Mouse (Mus musculus): ENCODE measurements around the gene Gm49340. TPM values are rescaled to one million over a fixed set of nuclear protein-coding genes. Genes with fewer than 3 reads are reported as not detected.

Gm49340 gene
- not detected in 2 replicates for polyA plus RNA-seq (2012; rRNA removed)
- not detected in 2 replicates for polyA plus RNA-seq (2014; fragmentation: Nextera tagmentation; extraction: Ambion mirVana)

DNA sequence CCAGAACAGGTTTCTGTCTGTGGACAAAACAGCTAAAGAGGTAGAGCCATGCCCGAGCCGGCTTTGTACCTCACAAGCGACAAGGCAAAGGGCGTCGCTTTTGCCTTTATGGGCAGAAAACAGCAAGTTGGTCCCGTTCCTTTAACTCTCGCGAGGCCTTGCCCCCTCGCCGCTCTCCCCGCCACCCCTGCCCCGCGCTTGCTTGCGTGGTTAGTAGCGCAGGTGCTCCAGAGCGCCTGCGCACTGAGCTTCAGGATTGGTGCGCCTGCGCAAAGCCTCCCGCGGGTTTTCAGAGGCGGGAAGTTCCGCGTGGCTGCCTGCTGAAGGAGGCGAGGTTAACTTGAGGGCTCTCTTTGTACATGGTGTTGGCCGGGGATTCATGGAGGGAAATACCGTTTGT, at the start of gene Gm49340, which contains the start of the genes Aspa and Spata22:
TSS of gene Gm49340 (plus strand) at position 300 of the 400 bp plus-strand sequence.
TSS of gene Aspa (minus strand) at position 155 of the 400 bp plus-strand sequence.
TSS of gene Spata22 (plus strand) at position 300 of the 400 bp plus-strand sequence.
- no peak within 1 kb of the TSS for H3K27ac ChIP-seq (replicated peaks; ENCODE audit: low read depth, low read length)
- no peak for TF ChIP-seq POLR2A (IDR thresholded peaks at IDR 0.05; ENCODE audit: borderline replicate concordance, extremely low read depth, insufficient read depth, insufficient read length)
- H3K9ac ChIP-seq (ENCODE audit: low read depth, low read length, severe bottlenecking) = no peak within 1 kb of the TSS
- H3K9me3 ChIP-seq (ENCODE audit: control insufficient read depth, low read length) = no peaks in the 10 kb centered on the region
- no peak for ATAC-seq (ENCODE audit: low FRiP score, low read depth)
- 83% methylated on average over 27 of the region's 27 CpGs for WGBS
- H3K4me3 ChIP-seq (replicated peaks; ENCODE audit: low read length) = no peak within 1 kb of the TSS
- no peaks in the 10 kb centered on the region for H3K36me3 ChIP-seq (ENCODE audit: control insufficient read depth, insufficient read depth, low read length)
- H3K4me2 ChIP-seq (replicated peaks; ENCODE audit: low read depth, low read length, severe bottlenecking) = no peak within 1 kb of the TSS
- H3K4me1 ChIP-seq (ENCODE audit: control insufficient read depth, insufficient read depth, low read length) = no peaks in the 10 kb centered on the region
- H3K27me3 ChIP-seq (ENCODE audit: control insufficient read depth, insufficient read depth, low read length) = no peaks in the 10 kb centered on the region
- DNase-seq (ENCODE audit: low spot score) = no peak

DNA sequence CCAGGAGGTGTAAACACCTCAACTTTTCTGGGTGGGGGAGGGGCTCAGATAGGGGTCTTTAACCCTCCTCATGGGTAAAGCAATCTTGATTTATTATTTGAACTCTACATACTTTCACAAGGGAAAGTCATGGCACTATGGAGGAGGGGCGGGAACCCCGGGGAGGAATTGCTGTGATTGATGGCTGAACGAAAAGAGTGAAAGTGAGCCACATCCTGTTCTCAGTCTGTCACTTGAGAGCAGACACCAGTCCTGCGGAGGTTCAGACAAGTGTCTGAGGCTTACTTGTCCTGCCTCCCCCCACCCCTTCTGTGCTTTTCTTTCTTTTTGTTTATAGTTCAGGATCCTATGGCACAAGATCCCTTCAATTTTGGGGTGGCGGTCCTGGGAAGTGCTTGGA, 48.8 kb upstream of the Gm49340 start:
- DNase-seq (ENCODE audit: low spot score) (no peak), ATAC-seq (ENCODE audit: low FRiP score, low read depth) (no peak)
- Histone ChIP-seq H3K27me3 (ENCODE audit: control insufficient read depth, insufficient read depth, low read length) (no peaks in the 10 kb centered on the region), H3K4me3 (replicated peaks; ENCODE audit: low read length) (no peak overlapping the region), H3K9me3 (ENCODE audit: control insufficient read depth, low read length) (no peaks in the 10 kb centered on the region), H3K27ac (replicated peaks; ENCODE audit: low read depth, low read length) (no peak overlapping the region), H3K4me1 (ENCODE audit: control insufficient read depth, insufficient read depth, low read length) (no peaks in the 10 kb centered on the region; the same call in 1 of the 2 replicates), H3K36me3 (ENCODE audit: control insufficient read depth, insufficient read depth, low read length) (no peaks in the 10 kb centered on the region), H3K9ac (ENCODE audit: low read depth, low read length, severe bottlenecking) (no peak overlapping the region), H3K4me2 (replicated peaks; ENCODE audit: low read depth, low read length, severe bottlenecking) (no peak overlapping the region)
- TF ChIP-seq POLR2A (IDR thresholded peaks at IDR 0.05; ENCODE audit: borderline replicate concordance, extremely low read depth, insufficient read depth, insufficient read length) = no peak
- 36% methylated on average over 5 of the region's 5 CpGs for WGBS

DNA sequence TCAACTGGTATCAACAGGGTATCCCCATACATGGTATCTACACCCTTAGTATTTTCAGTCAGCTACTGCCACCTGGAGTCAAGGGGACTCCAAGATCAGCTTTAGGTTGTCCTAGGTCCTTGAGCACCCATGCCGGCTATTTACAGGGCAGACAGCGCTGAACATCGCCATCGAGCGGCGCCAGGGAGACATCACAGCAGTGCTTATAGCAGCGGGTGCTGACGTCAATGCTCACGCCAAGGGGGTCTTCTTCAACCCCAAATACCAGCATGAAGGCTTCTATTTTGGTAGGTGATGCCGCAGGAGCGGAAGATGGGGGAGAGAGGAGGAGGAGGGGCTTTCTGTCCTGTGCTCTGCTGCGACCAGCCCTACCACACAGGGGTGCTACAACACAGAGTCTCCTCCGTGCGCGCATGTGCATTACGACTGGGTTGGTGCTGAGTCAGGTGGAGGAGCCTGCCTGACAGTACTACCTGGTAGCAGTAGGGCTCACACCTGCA, 48.0 kb upstream of the Gm49340 start:
- ATAC-seq (ENCODE audit: low FRiP score, low read depth) (peak; percentile 81), DNase-seq (ENCODE audit: low spot score) (peak; percentile 63)
- H3K27ac ChIP-seq (replicated peaks; ENCODE audit: low read depth, low read length) = no peak overlapping the region
- H3K4me2 ChIP-seq (replicated peaks; ENCODE audit: low read depth, low read length, severe bottlenecking) = peak overlapping the region; percentile 48
- H3K36me3 ChIP-seq (ENCODE audit: control insufficient read depth, insufficient read depth, low read length) = no peaks in the 10 kb centered on the region
- TF ChIP-seq POLR2A (IDR thresholded peaks at IDR 0.05; ENCODE audit: borderline replicate concordance, extremely low read depth, insufficient read depth, insufficient read length) = no peak
- H3K9ac ChIP-seq (ENCODE audit: low read depth, low read length, severe bottlenecking) = peak overlapping the region; percentile 45
- peak overlapping the region; percentile 28 for H3K4me3 ChIP-seq (replicated peaks; ENCODE audit: low read length)
- H3K9me3 ChIP-seq (ENCODE audit: control insufficient read depth, low read length) = no peaks in the 10 kb centered on the region
- 3% methylated on average over 16 of the region's 16 CpGs for WGBS
- no peaks in the 10 kb centered on the region; the same call in 1 of the 2 replicates for H3K4me1 ChIP-seq (ENCODE audit: control insufficient read depth, insufficient read depth, low read length)
- no peaks in the 10 kb centered on the region for H3K27me3 ChIP-seq (ENCODE audit: control insufficient read depth, insufficient read depth, low read length)

DNA sequence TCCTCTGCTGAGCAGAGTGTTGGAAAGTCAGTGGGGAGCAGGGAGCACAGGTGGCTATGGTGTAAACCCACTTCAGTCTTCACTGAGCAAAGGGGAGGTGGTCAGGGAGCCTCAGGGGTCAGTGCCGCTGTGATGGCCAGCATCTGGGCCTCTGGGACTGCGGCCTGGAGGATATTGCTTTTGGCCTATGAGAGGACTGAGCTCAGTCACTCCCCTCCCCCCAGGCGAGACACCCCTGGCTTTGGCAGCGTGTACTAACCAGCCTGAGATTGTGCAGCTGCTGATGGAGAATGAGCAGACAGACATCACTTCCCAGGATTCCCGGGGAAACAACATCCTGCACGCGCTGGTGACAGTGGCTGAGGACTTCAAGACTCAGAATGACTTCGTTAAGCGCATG, 46.2 kb upstream of the Gm49340 start:
- H3K4me3 ChIP-seq (replicated peaks; ENCODE audit: low read length) = no peak overlapping the region
- H3K27me3 ChIP-seq (ENCODE audit: control insufficient read depth, insufficient read depth, low read length) = no peaks in the 10 kb centered on the region
- no peak for ATAC-seq (ENCODE audit: low FRiP score, low read depth)
- TF ChIP-seq POLR2A (IDR thresholded peaks at IDR 0.05; ENCODE audit: borderline replicate concordance, extremely low read depth, insufficient read depth, insufficient read length) = no peak
- no peak overlapping the region for H3K4me2 ChIP-seq (replicated peaks; ENCODE audit: low read depth, low read length, severe bottlenecking)
- H3K27ac ChIP-seq (replicated peaks; ENCODE audit: low read depth, low read length) = no peak overlapping the region
- no peaks in the 10 kb centered on the region for H3K9me3 ChIP-seq (ENCODE audit: control insufficient read depth, low read length)
- H3K4me1 ChIP-seq (ENCODE audit: control insufficient read depth, insufficient read depth, low read length) = no peaks in the 10 kb centered on the region; the same call in 1 of the 2 replicates
- WGBS = 65% methylated on average over 9 of the region's 9 CpGs
- DNase-seq (ENCODE audit: low spot score) = no peak
- H3K36me3 ChIP-seq (ENCODE audit: control insufficient read depth, insufficient read depth, low read length) = no peaks in the 10 kb centered on the region
- H3K9ac ChIP-seq (ENCODE audit: low read depth, low read length, severe bottlenecking) = no peak overlapping the region

DNA sequence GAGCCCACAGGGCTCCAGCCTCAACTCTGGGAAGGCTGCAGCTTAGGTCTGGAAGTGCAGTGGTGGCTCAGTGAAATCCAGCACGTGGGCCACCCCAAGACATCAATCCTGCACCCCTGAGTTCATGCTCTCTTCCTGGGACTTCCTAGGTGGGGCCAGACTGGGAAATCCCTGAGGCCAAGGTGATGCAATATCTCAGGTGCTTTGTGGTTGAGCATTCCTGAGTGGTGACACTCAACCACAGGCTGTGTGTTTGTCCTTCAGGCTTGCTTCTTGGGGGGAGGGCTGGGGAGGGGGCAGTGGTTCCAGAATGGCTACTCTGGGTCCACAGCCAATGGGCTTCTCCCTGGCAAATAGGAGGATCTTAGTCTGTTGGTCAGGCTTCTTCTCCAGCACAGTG, 45.6 kb upstream of the Gm49340 start:
- DNase-seq (ENCODE audit: low spot score) = no peak
- Histone ChIP-seq H3K36me3 (ENCODE audit: control insufficient read depth, insufficient read depth, low read length) (no peaks in the 10 kb centered on the region), H3K9ac (ENCODE audit: low read depth, low read length, severe bottlenecking) (no peak overlapping the region), H3K27me3 (ENCODE audit: control insufficient read depth, insufficient read depth, low read length) (no peaks in the 10 kb centered on the region), H3K9me3 (ENCODE audit: control insufficient read depth, low read length) (no peaks in the 10 kb centered on the region), H3K4me2 (replicated peaks; ENCODE audit: low read depth, low read length, severe bottlenecking) (no peak overlapping the region), H3K27ac (replicated peaks; ENCODE audit: low read depth, low read length) (no peak overlapping the region), H3K4me1 (ENCODE audit: control insufficient read depth, insufficient read depth, low read length) (no peaks in the 10 kb centered on the region; the same call in 1 of the 2 replicates), H3K4me3 (replicated peaks; ENCODE audit: low read length) (no peak overlapping the region)
- ATAC-seq (ENCODE audit: low FRiP score, low read depth) = no peak
- WGBS = 40% methylated on average over 1 of the region's 1 CpGs
- no peak for TF ChIP-seq POLR2A (IDR thresholded peaks at IDR 0.05; ENCODE audit: borderline replicate concordance, extremely low read depth, insufficient read depth, insufficient read length)

Data from limb, embryonic 14.5 days (tissue).